Mouse (Mus musculus) embryonic facial prominence, embryonic 12.5 days (tissue): Measurements from ENCODE around the gene Akap6. TPM values are rescaled to one million over a fixed set of nuclear protein-coding genes. Genes with fewer than 3 reads are reported as not detected.

Experiments used
- ATAC-seq: fragments of 200-750 bp; cut with Nextera tagmentation; 2 replicates; pipeline ENCODE4 v1.8.0; 2017; ENCODE audit not compliant: insufficient number of reproducible peaks, insufficient read depth, low FRiP score, low TSS enrichment
- H3K27ac ChIP-seq: fragments of 300-500 bp; sonication (generic); 2 replicates; pipeline ENCODE4 v1.5.1; 2016; ENCODE audit warnings: mild to moderate bottlenecking
- H3K27me3 ChIP-seq: fragments of 300-500 bp; sonication (generic); 2 replicates; pipeline ENCODE4 v1.6.1; 2016; ENCODE audit warnings: mild to moderate bottlenecking, moderate library complexity
- H3K36me3 ChIP-seq: fragments of 300-500 bp; sonication (generic); 2 replicates; pipeline ENCODE4 v1.6.1; 2016; ENCODE audit warnings: mild to moderate bottlenecking
- H3K4me1 ChIP-seq: fragments of 300-500 bp; sonication (generic); 2 replicates; pipeline ENCODE4 v1.6.1; 2016
- H3K4me2 ChIP-seq: fragments of 300-500 bp; sonication (generic); replicated peaks from 2 replicates; pipeline ENCODE4 v1.6.1; 2016; ENCODE audit warnings: mild to moderate bottlenecking, moderate library complexity
- H3K4me3 ChIP-seq: fragments of 300-500 bp; sonication (generic); 2 replicates; pipeline ENCODE4 v1.5.1; 2016; ENCODE audit warnings: mild to moderate bottlenecking
- H3K9ac ChIP-seq: fragments of 300-500 bp; sonication (generic); 2 replicates; pipeline ENCODE4 v1.6.1; 2016; ENCODE audit warnings: mild to moderate bottlenecking, moderate library complexity
- H3K9me3 ChIP-seq: fragments of 300-500 bp; sonication (generic); 2 replicates; pipeline ENCODE4 v1.6.1; 2016; ENCODE audit warnings: mild to moderate bottlenecking, moderate library complexity
- WGBS: fragments of 180-500 bp; shearing (Covaris S2); methylation state at CpG from one replicate; pipeline ENCODE4 v1.1.7; 2016; 5-methylcytosine and 5-hydroxymethylcytosine counted together
- polyA plus RNA-seq: library from polyadenylated mRNA; unstranded; fragments of >200 nt; fragmentation: Nextera tagmentation; extraction: Ambion mirVana; gene quantifications from 2 replicates; pipeline ENCODE4 v1.2.1, GENCODE M21; 2016

Gene Akap6
- polyA plus RNA-seq, 1 experiment from 2014 or later: 3.5 TPM

GRCm38 (mm10) chr12:52938786-52939185 lies 239.6 kb downstream of the Akap6 start:
- no peak for ATAC-seq
- Histone ChIP-seq H3K4me1 (peaks cover 5% of the 10 kb centered on the region; the same call in 1 of the 2 replicates), H3K36me3 (no peaks in the 10 kb centered on the region), H3K9ac (no peak overlapping the region), H3K27ac (no peak overlapping the region), H3K4me2 (no peak overlapping the region), H3K4me3 (no peak overlapping the region), H3K27me3 (no peaks in the 10 kb centered on the region), H3K9me3 (no peaks in the 10 kb centered on the region)
- 73% methylated on average over 5 of the region's 5 CpGs for WGBS

DNA sequence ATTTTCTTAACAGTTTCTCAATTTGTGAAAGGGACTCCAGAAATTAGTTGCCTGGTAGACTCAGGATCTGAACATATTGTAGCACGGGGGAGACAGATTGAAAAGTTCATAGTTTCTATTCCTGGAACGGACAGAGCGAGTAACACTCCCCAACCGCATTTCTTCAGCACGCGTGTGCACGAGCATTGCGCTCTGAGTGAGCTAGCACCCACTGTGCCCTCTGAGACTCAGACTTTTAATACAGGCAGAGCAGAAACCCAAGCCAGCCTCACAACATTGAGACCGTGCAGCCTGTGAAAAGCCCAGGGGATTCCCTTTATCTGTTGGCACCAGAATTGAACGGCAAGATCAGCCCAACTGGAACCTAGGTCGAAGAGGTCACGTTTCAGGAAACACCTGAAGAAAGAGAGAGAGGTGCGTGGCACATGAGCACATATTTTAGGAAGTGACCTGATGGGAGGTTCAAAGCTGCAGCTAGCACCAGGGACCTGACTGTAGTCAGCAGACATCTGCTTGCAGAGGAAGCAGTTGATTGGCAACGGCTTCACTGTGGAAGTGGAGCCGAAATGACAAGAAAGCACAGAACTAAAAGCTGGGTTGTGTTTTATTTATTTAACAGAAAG lies 240.3 kb downstream of the Akap6 start:
- Histone ChIP-seq H3K4me3 (no peak overlapping the region), H3K9me3 (no peaks in the 10 kb centered on the region), H3K4me1 (peaks cover 5% of the 10 kb centered on the region; the same call in 1 of the 2 replicates), H3K27ac (no peak overlapping the region), H3K36me3 (no peaks in the 10 kb centered on the region), H3K27me3 (no peaks in the 10 kb centered on the region), H3K9ac (no peak overlapping the region), H3K4me2 (no peak overlapping the region)
- no peak for ATAC-seq
- WGBS: 43% methylated on average over 15 of the region's 15 CpGs

GRCm38 (mm10) chr12:52941941-52942340 lies 242.8 kb downstream of the Akap6 start:
- no peaks in the 10 kb centered on the region for H3K9me3 ChIP-seq
- no peak overlapping the region for H3K27ac ChIP-seq
- no peak overlapping the region for H3K9ac ChIP-seq
- H3K4me1 ChIP-seq: peaks cover 5% of the 10 kb centered on the region; the same call in 1 of the 2 replicates
- 77% methylated on average over 4 of the region's 4 CpGs for WGBS
- no peak overlapping the region for H3K4me2 ChIP-seq
- no peak for ATAC-seq
- no peaks in the 10 kb centered on the region for H3K36me3 ChIP-seq
- H3K4me3 ChIP-seq: no peak overlapping the region
- H3K27me3 ChIP-seq: no peaks in the 10 kb centered on the region

DNA sequence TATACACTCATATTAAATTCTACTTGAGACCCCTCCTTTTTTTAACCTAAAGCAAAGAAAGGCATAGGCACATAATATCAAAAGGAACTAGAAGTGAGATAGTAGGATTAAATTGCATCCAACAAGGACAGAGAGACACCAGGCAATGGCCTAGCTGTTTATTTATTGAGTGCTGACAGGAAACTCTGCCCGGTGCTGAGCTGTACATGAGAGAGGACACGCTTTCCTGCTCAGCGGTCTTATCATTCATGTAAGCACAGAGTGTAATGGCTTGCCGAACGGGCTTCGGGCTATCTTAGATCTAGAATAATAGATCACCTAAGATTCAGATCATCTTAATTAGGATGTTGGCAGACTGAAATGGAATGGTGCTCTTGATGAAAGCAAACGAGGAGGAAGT lies 245.1 kb downstream of the Akap6 start:
- Histone ChIP-seq H3K27me3 (no peaks in the 10 kb centered on the region), H3K4me3 (no peak overlapping the region), H3K27ac (no peak overlapping the region), H3K9ac (no peak overlapping the region), H3K36me3 (no peaks in the 10 kb centered on the region), H3K4me1 (peaks cover 5% of the 10 kb centered on the region; the same call in 1 of the 2 replicates), H3K9me3 (no peaks in the 10 kb centered on the region), H3K4me2 (no peak overlapping the region)
- ATAC-seq: no peak
- 76% methylated on average over 7 of the region's 7 CpGs for WGBS

- Histone ChIP-seq H3K9me3 (no peaks in the 10 kb centered on the region), H3K9ac (no peak overlapping the region), H3K27me3 (no peaks in the 10 kb centered on the region), H3K4me2 (no peak overlapping the region), H3K4me3 (no peak overlapping the region), H3K4me1 (no peaks in the 10 kb centered on the region), H3K27ac (no peak overlapping the region), H3K36me3 (no peaks in the 10 kb centered on the region)
- 81% methylated on average over 2 of the region's 2 CpGs for WGBS
- no peak for ATAC-seq
Observed at GRCm38 (mm10) chr12:52944949-52945348, 245.8 kb downstream of the Akap6 start.

- no peak for ATAC-seq
- WGBS: 75% methylated on average over 4 of the region's 4 CpGs
- no peak overlapping the region for H3K4me2 ChIP-seq
- no peaks in the 10 kb centered on the region for H3K36me3 ChIP-seq
- no peak overlapping the region for H3K4me3 ChIP-seq
- no peaks in the 10 kb centered on the region for H3K27me3 ChIP-seq
- H3K27ac ChIP-seq: no peak overlapping the region
- H3K9me3 ChIP-seq: no peaks in the 10 kb centered on the region
- H3K4me1 ChIP-seq: no peaks in the 10 kb centered on the region
- no peak overlapping the region for H3K9ac ChIP-seq
Observed at GRCm38 (mm10) chr12:52950660-52951059, 251.5 kb downstream of the Akap6 start.

- no peak overlapping the region for H3K4me2 ChIP-seq
- H3K36me3 ChIP-seq: no peaks in the 10 kb centered on the region
- H3K27ac ChIP-seq: no peak overlapping the region
- H3K9me3 ChIP-seq: no peaks in the 10 kb centered on the region
- ATAC-seq: no peak
- H3K9ac ChIP-seq: no peak overlapping the region
- no peak overlapping the region for H3K4me3 ChIP-seq
- 82% methylated on average over 3 of the region's 3 CpGs for WGBS
- H3K27me3 ChIP-seq: no peaks in the 10 kb centered on the region
- no peaks in the 10 kb centered on the region for H3K4me1 ChIP-seq
Observed at GRCm38 (mm10) chr12:52957587-52957986, 258.4 kb downstream of the Akap6 start.

DNA sequence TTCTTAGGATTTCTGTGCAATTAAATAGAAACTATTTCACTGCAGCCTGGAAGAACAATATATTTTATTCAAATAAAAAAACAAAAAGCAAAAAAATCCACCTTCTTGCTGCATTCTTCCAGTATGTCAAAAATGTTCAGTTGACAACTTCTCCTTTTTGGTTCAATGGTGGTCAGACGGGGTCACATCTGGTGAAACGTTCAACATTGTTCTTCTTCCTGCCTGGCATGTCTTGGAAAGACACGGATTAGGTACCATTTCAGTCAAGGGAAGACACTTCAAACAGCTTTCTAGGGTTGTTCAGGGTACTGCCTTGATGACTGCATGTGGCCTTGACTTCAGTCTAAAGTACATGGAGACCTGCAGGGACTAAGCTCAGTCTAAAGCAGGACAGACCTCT lies 258.8 kb downstream of the Akap6 start:
- 49% methylated on average over 3 of the region's 3 CpGs for WGBS

GRCm38 (mm10) chr12:52991745-52992144 lies 292.6 kb downstream of the Akap6 start:
- H3K9me3 ChIP-seq: no peaks in the 10 kb centered on the region
- 84% methylated on average over 6 of the region's 6 CpGs for WGBS
- no peak overlapping the region for H3K4me2 ChIP-seq
- H3K27ac ChIP-seq: no peak overlapping the region
- no peaks in the 10 kb centered on the region for H3K27me3 ChIP-seq
- H3K36me3 ChIP-seq: no peaks in the 10 kb centered on the region
- no peak overlapping the region for H3K9ac ChIP-seq
- ATAC-seq: no peak
- H3K4me1 ChIP-seq: no peaks in the 10 kb centered on the region
- no peak overlapping the region for H3K4me3 ChIP-seq

More for the DNA sequence above, 258.8 kb downstream of the Akap6 start:
- no peaks in the 10 kb centered on the region for H3K27me3 ChIP-seq
- no peak overlapping the region for H3K27ac ChIP-seq
- no peak overlapping the region for H3K4me3 ChIP-seq
- no peak overlapping the region for H3K9ac ChIP-seq
- H3K4me2 ChIP-seq: no peak overlapping the region
- H3K9me3 ChIP-seq: no peaks in the 10 kb centered on the region
- H3K36me3 ChIP-seq: no peaks in the 10 kb centered on the region
- no peak for ATAC-seq
- no peaks in the 10 kb centered on the region for H3K4me1 ChIP-seq

DNA sequence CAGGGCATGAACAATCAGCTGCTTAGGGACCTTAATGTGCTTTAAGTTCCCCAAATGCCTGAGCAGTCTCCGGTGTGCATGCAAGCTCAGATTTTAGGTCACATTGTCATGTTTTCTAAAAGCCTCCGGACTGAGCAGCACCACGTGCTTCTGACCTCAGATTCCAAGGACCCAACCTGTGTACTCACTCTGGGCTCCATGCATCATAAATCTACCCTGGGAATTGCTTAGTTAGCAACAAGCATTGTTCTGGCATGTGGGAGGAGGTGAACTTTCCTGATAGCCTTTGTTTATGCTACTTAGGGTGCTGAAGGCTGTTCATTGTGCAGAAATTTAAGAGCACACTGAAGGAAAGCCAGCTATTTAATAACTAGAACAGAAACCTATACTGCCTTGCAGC lies 313.2 kb downstream of the Akap6 start:
- Histone ChIP-seq H3K36me3 (no peaks in the 10 kb centered on the region), H3K4me2 (no peak overlapping the region), H3K27ac (no peak overlapping the region), H3K27me3 (no peaks in the 10 kb centered on the region), H3K9me3 (no peaks in the 10 kb centered on the region), H3K4me1 (no peaks in the 10 kb centered on the region), H3K4me3 (no peak overlapping the region), H3K9ac (no peak overlapping the region)
- WGBS: 24% methylated on average over 3 of the region's 3 CpGs
- ATAC-seq: no peak

GRCm38 (mm10) chr12:53014539-53014938 lies 315.4 kb downstream of the Akap6 start:
- WGBS: 89% methylated on average over 6 of the region's 6 CpGs
- ATAC-seq: no peak
- H3K4me2 ChIP-seq: no peak overlapping the region

DNA sequence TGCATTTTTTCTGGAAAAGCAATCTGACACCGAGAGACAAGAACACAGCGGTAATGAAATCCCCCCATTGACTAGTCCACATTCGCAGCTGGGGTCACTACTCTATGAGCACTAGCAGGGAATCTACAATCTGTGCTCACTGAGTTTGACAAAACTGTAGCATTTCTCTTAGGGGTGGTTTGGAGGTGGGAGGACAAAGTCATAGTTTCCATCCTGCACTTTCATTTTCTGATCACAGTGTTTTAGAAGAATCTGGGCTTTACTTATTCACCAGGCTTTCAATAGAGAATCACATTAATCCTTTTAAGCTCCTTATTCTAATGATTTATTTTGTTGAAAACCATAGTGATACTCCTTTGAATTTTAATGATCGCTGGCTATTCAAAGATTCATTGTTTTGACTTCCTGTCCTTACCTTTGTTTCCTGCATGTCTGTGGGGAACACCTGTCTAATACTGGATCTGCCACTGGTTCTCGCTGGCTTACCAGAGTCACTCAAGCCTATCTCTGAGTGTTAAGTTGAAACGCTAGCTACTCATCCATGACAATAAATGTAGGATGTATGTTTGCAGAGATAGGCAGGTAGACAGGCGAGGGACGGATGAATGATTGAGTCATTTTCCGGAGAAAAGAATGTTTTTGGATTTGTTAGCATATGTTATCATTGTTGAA lies 325.5 kb downstream of the Akap6 start:
- H3K4me1 ChIP-seq: no peaks in the 10 kb centered on the region
- H3K9ac ChIP-seq: no peak overlapping the region
- H3K36me3 ChIP-seq: no peaks in the 10 kb centered on the region
- no peak overlapping the region for H3K4me3 ChIP-seq
- no peaks in the 10 kb centered on the region for H3K9me3 ChIP-seq
- H3K4me2 ChIP-seq: no peak overlapping the region
- no peak for ATAC-seq
- H3K27ac ChIP-seq: no peak overlapping the region
- H3K27me3 ChIP-seq: no peaks in the 10 kb centered on the region
- 74% methylated on average over 9 of the region's 9 CpGs for WGBS

More at GRCm38 (mm10) chr12:53014539-53014938, 315.4 kb downstream of the Akap6 start:
- Histone ChIP-seq H3K9me3 (no peaks in the 10 kb centered on the region), H3K27ac (no peak overlapping the region), H3K4me1 (no peaks in the 10 kb centered on the region), H3K36me3 (no peaks in the 10 kb centered on the region), H3K27me3 (no peaks in the 10 kb centered on the region), H3K4me3 (no peak overlapping the region), H3K9ac (no peak overlapping the region)
